Mouse (Mus musculus) neutrophil, adult 5-6 weeks (primary cell): Measurements from ENCODE around the gene Sult6b2. TPM values are rescaled to one million over a fixed set of nuclear protein-coding genes. Genes with fewer than 3 reads are reported as not detected.

ENCODE experiments used
- ATAC-seq: fragments of 151-379, 151-347 bp; 2 replicates; pipeline ENCODE4 v1.8.0; 2017; ENCODE audit warnings: mild to moderate bottlenecking, moderate TSS enrichment; ENCODE audit not compliant: insufficient number of reproducible peaks, poor library complexity, low FRiP score, severe bottlenecking; ENCODE audit errors: extremely low read depth
- total RNA-seq: library from RNA; stranded (forward); fragments of 200-1000 nt; gene quantifications from 2 replicates; pipeline ENCODE4 v1.2.3, GENCODE M21; 2017

Gene Sult6b2
- total RNA-seq, 1 experiment from 2014 or later, result not detected

- peak; percentile 54; the same call in 1 of the 2 replicates for ATAC-seq
Measured at GRCm38 (mm10) chr6:142814495-142814921, 10.2 kb upstream of the Sult6b2 start.

- ATAC-seq, result no peak
Measured at GRCm38 (mm10) chr6:142814011-142814410, 9.7 kb upstream of the Sult6b2 start.

- no peak for ATAC-seq
Measured at GRCm38 (mm10) chr6:142812969-142813368, 8.7 kb upstream of the Sult6b2 start.

GRCm38 (mm10) chr6:142810239-142810638 lies 5.9 kb upstream of the Sult6b2 start:
- ATAC-seq, result no peak

- ATAC-seq, result no peak
Measured at GRCm38 (mm10) chr6:142809373-142810098, 5.2 kb upstream of the Sult6b2 start.

- peak; percentile 19; the same call in 1 of the 2 replicates for ATAC-seq
Measured at GRCm38 (mm10) chr6:142806326-142806725, 2.0 kb upstream of the Sult6b2 start.

- ATAC-seq, result no peak
Measured at GRCm38 (mm10) chr6:142802617-142803525, 1.4 kb downstream of the Sult6b2 start.

GRCm38 (mm10) chr6:142801687-142802086 lies 2.6 kb downstream of the Sult6b2 start:
- ATAC-seq, result no peak

GRCm38 (mm10) chr6:142799704-142800374 lies 4.5 kb downstream of the Sult6b2 start:
- no peak for ATAC-seq

GRCm38 (mm10) chr6:142798837-142799236 lies 5.5 kb downstream of the Sult6b2 start:
- ATAC-seq, result no peak

- ATAC-seq, result no peak
Measured at GRCm38 (mm10) chr6:142797996-142798395, 6.3 kb downstream of the Sult6b2 start.

- no peak for ATAC-seq
Measured at GRCm38 (mm10) chr6:142795655-142796441, 8.5 kb downstream of the Sult6b2 start.

- ATAC-seq, result no peak
Measured at GRCm38 (mm10) chr6:142795087-142795486, 9.2 kb downstream of the Sult6b2 start.

GRCm38 (mm10) chr6:142793468-142793867 lies 10.8 kb downstream of the Sult6b2 start:
- no peak for ATAC-seq

- no peak for ATAC-seq
Measured at GRCm38 (mm10) chr6:142792241-142792968, 11.9 kb downstream of the Sult6b2 start.

- ATAC-seq, result no peak
Measured at GRCm38 (mm10) chr6:142789736-142790135, 14.6 kb downstream of the Sult6b2 start.

GRCm38 (mm10) chr6:142788042-142788987 lies 16.0 kb downstream of the Sult6b2 start:
- no peak for ATAC-seq
